Mouse (Mus musculus) mature B cell (primary cell): Measurements from ENCODE around the gene F3.

Experiments
- in situ Hi-C: fragments of 300-500 bp; cut with MboI; formaldehyde crosslinking; loops from 2 replicates; pipeline ENCODE4 v1.14.3; 2019

Gene F3

DNA sequence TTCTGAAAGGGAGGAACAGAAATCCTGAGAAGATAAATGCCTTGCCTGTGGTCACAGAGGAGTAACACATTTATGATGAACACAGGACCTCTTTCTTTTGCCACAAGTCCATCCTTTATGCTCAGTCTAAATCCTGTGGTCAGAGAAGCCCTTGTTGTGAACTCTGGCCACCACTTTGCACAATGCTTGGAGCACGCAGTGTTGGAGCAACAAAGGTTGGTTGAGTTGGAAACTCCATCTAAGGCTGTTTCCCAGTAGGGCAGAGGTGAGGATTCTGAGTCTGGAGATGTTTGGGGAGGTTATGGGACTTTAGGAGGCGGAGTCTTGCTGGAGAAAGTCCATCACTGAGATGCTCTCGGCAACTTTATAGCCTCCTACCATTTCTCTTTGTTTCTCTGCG is 16.2 kb upstream of the F3 start:
- in situ Hi-C loops, result no loop called here

DNA sequence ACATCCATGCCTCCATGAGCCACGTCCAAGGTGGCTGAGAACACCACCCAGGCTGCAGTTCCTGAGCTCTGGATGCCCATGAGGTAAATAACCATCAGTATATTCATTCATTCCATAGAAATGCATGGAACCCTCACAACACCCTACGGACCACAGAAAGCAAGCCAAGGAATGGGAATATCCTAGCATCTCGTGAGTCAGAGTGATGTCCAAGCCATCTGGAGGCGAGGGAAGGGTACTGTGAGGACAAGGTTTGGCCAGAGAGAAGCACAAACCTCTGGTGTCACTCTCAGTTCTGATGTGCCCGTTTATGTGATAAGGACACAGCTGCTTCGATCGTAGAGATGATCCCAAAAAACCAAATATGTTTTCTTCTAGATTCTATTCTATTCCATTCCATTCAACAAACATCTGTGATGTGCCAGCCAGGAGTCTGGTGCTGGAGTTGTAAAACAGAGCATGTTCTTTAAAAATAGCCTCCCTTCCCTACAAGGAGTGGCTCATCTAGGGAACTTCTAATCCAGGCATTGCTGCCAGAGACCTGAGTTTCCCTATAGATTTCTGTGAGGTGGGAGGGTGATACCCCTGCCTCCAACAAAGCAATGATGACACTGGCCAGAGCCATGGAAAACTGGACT is 12.3 kb upstream of the F3 start:
- in situ Hi-C loops, result no loop called here

DNA sequence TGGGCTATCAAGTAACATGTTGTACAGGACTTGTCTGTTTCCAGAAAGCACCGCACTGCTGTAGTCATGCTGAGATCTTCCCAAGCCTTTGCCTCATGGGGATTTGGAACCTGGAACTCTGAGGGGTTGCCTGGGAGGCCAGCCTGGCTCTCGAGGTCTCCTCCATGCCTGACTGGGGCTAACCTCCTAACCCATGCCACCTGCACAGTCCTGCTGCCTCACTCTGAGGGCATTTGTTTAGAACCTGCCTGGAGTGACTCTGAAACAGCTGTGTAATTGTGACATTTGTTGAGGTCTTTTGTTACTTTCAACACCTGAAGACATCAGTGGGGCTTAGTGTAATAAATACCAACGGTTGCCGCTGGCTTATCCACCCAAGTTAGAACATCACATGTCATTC is 11.1 kb upstream of the F3 start:
- in situ Hi-C loops, result no loop called here

DNA sequence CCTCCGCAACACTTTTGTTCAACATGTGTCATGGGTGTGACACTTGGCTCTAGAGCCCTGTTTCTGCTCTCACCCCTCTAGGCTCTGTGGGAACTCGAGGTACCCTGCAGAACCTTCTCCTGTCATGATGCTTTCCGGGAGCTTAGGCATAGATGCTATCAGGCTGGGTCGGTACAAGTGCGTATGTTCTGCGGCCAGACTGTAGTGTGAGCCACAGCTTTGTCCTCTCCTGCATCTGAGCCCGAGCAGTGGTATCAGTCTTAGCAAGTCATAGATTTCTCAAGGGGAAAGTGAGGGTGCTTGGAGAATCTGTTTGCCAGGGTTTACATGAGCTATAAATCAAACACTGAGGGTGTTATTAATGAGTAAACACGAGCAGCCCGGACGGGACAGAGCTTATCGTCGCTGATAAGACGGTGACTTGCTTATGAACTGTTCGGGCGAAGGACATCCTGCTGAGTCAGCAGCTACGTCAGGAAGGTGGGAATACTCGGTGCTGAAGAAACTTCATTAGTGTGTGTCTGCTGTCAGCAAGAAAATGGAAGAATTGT is 10.1 kb upstream of the F3 start:
- in situ Hi-C loops, result no loop called here

DNA sequence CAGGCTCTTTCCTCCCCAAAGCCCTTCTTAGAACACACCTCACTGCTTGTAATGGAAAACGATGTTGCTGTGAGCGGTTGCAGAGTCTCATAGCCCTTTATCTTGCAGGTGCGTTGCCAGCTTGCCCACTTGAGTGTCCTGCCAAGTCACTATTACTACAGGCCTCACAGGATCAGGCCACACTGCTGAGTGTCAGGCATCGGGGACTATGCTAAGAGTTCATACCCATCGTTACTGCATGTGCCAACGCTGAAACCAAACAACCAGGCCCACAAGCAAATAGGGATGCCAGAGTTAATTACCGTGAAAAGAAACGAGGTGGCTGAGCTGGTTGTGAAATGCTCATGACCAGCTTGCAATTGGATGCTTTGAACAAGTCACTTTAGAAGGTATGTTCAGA is 9.5 kb upstream of the F3 start:
- in situ Hi-C loops, result no loop called here

DNA sequence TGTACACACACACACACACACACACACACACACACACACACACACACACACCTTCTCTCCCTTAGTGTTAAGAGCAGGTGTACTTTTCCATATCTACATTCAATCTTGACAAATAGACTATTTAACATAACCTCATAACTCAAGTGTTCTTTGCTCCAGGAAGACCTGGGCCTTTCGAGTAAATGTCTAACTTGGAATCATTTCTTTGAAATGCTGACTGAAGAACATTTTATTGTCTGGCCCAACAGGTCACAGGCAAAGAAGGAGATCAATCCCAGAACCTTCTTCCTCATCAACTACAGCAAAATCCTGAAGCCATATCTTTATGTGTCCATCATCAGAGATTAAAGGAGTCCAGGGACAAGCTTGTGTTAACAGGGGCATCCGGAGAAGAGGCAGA is 8.9 kb upstream of the F3 start:
- in situ Hi-C loops, result no loop called here

DNA sequence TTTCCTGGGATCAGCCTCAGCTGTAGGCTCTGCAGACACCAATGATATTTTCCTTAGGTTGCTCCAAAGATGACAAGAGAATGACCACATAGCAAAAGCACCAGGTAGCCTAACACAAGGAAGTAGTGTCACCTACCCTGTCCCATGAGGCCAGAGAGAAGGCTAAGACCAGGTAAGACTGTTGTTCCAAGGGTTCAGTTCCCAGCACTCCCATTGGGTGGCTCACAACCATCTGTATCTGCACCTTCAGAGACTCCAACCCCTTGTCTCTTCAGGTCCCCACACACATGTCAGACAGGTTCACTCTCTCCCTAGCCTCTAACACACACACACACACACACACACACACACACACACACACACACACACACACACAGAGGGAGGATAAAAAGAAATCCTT is 8.0 kb upstream of the F3 start:
- in situ Hi-C loops, result no loop called here

DNA sequence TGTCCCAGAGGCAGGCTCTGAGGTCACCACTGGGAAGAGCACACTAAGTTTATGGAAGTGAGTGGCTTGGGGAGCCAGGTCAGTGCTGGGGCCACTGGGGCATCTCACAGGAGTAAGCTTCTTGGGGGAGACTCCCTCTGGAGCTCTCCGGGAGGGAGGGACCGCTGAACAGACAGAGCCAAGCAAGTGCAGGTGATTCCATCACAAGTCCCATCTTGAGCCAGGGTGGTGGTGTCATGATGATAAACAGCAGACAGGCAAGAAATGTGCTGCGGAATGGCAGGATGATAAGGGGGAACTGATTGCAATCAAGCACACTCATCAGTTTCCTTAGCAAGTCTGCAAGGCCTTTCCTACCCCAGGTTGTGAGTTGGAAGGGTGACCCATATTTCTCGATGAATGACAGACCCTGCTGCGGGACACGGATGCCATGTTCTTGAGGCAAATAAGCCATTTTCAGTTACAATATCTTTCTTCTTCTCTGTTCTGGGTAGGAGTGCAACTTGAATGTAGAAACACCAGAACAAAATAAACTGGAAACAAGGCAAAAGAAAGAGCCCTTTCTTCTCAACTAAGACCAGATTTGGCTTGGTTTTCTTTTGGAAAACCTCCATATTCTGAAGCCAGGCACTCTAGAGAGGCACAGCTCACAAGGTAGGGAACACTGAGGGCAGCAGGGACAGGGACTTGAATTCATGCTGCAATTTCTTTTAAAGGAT is 7.4 kb upstream of the F3 start:
- in situ Hi-C loops, result no loop called here

DNA sequence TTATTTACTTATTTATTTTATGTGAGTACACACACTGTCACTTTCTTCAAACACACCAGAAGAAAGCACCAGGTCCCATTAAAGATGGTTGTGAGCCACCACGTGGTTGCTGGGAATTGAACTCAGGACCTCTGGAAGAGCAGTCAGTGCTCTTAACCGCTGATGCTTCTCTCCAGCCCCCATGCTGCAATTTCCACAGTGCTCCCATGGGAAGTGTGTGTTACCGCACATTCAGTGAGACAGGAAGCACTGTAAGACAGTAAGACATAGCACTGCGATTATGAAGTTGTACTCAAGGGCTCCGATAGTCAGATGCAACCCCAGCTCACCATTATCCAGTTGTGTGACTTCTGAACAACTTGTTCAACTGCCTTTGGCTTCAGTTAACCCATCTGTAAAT is 6.9 kb upstream of the F3 start:
- in situ Hi-C loops, result no loop called here

DNA sequence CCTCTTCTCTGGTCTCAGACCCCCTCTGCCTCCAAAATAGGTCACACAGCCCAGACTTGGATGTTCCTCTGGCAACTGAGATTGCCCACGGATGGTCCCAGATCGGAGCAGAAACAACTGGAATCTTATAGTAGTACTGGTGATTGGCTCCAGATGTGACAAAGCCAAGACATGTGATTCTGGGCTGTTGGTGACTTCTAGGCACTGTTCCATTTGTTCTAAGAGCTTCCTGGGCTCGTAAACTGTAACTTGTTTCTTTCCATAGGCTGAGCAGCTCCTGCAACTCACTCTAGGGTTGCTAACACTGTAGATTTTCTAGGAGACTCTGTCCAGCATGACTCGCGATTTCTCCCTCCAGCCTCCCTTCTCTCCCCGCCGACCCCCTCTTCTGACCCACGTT is 4.7 kb upstream of the F3 start:
- in situ Hi-C loops, result no loop called here

DNA sequence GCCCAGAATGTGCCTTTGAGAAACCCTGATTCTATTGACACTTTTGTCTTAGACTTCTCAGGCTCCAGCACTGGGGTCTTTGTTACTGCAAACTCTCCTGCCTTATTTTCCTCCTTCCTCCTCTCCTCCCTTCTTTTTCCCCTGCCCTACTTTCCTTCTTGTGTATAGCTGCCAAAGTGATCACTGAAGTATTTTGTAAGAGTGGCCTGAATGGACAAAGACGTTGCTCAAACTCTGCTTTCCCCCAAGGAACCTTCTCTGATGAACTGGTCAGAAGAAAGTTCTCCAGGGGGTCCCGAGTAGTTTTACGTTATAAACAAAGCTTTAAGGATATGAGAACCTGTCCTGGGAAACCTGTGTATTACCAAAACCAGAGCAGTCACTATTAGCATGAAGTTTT is 3.6 kb upstream of the F3 start:
- in situ Hi-C loops, result no loop called here

DNA sequence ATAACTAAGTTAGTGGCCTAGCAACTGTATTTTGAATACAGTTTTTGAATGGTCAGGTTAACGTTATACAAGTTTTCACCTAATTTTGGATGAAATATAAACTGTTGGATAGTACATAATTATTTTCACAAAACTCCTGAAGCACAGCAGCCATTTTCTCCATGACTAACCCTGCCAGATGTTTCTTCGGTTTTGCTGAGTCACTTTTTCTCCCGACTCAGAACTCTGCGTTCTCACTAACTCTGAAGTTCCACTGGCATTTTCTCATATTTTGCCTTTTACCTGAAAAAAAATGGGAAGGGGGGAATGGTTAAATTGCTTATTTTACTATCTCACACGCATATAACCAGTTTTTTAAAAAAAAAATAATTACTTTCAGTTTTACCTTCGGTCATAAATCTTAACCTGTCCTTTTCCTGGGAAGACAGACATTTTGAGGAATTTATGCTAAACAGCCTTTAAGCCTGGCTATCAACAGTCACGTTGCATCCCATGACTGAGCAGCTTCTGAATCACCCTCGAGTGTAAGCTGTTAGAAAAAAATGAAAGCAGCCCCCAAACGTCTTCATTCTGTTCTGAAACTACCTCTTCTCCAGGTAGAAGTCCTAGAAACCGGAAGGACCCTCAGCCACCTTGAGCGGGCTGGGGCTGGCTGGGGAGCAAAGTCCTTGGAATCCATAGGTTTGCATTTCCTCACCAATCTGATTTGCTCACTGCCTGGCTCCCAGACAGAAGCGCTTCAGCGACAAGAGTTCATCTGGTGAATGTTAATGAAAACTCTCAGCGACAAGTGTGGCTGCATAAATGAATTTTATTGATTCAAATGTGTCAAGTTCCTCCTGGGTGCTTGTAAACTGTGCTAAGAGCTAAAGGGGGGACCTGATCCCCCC is 2.3 kb upstream of the F3 start:
- in situ Hi-C loops, result no loop called here

DNA sequence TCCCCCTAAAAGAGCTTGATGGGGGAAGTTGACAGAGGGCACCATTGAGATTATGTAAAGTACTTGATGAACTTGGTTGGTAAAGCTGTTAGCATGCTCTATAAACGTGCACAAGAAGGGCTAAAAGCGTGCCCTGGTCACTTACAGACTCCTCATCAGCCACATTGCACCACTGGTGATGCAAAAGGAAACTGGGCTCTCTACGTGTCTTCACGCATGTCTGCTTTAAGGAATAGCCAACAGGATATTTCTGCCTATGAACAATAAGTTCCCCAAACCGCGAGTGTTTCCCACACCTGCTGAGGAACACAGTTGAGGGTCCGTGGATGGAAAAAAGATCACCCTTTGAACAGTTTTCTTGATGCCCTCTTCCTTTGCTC is 1.7 kb upstream of the F3 start:
- in situ Hi-C loops, result no loop called here

DNA sequence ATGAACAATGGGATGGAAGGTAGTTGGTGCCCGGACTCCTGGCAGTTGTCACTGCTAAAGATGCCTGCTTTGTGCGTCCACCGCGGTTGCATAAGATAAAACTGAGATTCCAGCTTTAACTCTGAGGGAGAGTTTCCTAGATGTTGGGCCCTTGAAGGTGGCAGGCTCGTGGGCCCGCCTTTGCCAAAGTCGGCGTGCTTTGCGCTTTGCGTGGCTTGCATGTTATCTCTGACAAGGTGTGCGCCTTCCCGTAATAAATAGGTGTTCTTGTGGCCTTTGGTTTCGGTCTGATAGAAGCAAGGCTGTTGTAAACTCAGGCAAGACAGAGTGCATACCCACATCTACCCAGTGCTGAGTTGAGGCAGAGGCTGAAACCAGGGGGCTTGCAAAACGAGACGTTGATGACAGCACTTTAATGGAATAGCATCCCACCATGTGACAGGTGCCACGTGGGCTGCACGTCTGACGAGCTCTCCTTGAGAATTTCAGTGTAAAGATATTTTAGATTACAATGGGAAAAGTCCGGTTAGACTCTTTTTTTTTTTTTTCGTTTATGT is 709 bp downstream of the F3 start:
- in situ Hi-C loops, result no loop called here

DNA sequence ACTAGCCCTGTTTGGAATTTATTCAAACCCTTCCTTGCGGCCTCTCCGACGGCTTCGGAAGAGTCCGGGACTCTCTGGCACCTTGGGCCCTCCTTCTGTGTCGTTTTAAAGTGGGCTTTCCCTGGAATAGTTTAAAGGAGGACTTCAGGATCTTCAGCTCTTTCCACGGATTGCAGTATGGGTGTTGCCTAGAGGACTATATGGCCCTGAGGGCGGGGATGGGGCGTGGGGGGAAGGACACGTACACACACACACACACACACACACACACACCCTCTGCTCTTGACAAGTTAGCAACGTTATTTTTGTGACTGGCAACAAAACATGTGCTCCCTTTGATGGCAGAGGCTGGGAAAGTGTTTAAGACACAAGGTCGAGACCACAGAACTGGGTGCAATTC is 1.2 kb downstream of the F3 start:
- in situ Hi-C loops, result no loop called here

DNA sequence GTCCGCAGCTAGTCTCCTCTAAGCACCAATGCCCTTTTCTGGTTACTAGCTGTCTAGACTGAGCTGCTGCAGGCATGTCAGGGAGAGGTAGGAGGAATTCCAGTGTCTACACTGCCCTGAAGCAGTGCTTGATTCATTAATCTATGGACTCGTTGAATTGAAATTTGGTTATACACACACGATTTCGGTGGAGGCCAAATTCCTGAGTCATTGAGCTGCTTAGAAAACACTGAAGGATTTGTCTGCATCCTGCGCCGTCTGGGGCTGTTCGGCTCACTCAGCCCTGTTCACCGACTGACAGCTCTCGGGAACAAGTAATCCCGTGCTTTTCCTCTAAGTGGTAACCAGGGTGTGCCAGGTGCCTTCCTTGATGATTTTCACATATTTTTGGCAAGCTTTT is 2.3 kb downstream of the F3 start:
- in situ Hi-C loops, result loop anchor here (25.0 kb wide), 2 partner anchors 188 to 413 kb away; partner anchors contain the start of gene Slc44a3

DNA sequence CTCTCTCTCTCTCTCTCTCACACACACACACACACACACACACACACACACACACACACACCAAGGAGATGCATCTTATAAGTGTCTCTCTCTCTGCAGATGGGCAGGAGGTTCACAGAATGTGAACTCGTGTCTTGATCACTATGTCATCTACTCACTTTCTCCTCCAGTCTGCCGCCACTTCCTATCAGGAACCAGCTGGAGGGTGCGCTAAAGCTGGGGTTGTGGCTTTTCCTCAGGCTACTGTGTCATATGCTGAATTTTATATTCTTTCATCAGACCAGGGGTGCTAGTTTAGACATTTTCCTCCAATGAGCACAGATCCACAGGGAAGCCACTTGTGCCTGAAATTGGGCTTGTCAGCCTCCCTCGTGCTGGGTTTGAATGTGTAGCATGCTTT is 6.3 kb downstream of the F3 start:
- in situ Hi-C loops, result loop anchor here (25.0 kb wide), 2 partner anchors 192 to 417 kb away; partner anchors contain the start of gene Slc44a3

DNA sequence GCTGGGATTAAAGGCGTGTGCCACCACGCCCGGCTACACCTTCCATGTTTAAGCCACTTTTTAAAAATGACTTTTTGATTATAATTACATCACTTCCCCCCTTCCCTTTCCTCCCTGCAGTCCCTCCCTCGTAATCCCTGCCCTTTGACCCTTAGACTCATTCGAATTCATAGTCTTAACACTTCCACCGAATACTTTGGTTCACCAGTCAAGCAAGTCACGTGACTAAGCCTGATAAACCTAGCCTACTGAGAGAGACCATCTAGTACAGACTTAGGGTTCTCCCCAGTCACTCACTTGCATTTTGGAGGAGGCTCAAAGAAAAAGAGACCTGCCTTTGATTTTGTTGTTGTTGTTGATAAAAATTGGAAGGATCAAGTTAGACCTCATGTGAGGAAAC is 12.2 kb downstream of the F3 start:
- in situ Hi-C loops, result loop anchor here (25.0 kb wide), 2 partner anchors 198 to 423 kb away; partner anchors contain the start of gene Slc44a3

DNA sequence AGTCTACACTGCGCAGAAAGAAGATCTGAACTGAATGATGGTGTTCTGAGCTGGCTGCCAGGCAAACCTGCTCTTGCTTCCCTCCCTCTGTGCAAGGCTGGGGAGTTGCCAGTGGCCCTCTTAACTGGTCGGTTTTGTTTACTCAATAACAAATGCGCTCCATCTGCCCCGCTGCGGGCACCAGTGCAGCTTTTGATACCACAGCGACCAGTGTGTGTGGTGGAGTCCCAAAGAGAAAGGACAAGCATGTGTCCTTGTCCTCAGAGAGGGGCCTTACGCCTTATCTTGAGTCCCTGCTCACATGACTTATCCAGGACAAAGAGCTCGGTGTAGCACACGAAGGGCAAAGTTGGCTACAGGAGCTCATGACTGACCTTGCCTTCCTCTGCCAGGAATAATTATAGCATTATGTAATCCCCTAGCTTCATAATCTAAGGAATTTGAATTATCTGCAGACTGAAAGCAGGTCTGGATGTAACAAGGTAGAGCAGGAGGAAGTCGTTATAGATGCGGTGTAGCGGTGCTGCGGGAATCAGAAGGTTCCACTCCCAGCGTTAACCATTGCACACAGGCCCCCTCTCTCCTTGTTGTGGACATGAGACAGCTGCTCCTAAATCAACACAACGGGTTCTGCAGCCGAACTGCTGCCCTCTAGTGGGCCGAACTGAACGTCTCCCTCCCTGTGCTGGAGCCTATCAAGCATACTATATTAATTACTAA is 12.8 kb downstream of the F3 start:
- in situ Hi-C loops, result loop anchor here (25.0 kb wide), 2 partner anchors 199 to 424 kb away; partner anchors contain the start of gene Slc44a3

DNA sequence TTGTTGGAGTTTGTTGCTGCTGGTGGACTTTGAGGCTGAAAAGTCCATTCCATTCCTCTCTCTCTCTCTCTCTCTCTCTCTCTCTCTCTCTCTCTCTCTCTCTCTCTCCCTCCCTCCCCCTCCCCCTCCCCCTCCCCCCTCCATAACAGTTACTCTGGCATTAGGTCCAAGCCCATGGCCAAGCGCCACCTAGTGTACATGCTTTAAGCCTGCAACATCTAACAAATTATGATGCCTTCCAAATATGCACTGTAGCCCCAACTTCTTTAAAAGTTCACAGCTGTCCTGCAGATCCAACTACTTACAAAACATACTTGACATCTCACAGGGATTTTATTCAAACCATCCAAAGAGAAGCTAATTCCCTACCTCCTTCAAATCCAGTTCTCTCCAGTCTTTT is 14.1 kb downstream of the F3 start:
- in situ Hi-C loops, result loop anchor here (25.0 kb wide), 2 partner anchors 200 to 425 kb away; partner anchors contain the start of gene Slc44a3

DNA sequence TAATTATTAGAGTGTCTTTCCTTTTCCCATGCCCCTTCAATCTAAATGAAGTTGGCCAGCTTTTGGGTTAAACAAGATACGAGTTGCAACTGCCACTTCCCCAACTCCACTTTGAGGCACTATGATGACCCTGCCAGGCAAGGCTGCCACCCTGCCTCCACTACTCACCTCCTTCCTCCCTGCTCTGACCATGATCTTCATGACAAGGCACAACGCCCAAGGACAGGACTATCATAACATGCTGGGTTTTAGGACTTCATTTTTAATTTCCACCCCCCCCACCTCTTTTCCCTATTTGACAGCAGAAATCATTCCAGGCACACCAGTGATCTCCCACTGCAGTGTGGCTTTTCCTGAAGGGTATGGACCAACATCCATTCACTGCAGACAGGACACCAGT is 14.6 kb downstream of the F3 start:
- in situ Hi-C loops, result loop anchor here (25.0 kb wide), 2 partner anchors 201 to 426 kb away; partner anchors contain the start of gene Slc44a3
